Mouse (Mus musculus) heart, embryonic 12.5 days (tissue): ENCODE measurements around the gene Cd248. TPM values are rescaled to one million over a fixed set of nuclear protein-coding genes. Genes with fewer than 3 reads are reported as not detected.
A peak's percentile ranks its signal among the peaks of the same experiment; 100 is the strongest.

Experiments used
- ATAC-seq: fragments of 200-750 bp; cut with Nextera tagmentation; 2 replicates; pipeline ENCODE4 v1.8.0; 2017; ENCODE audit warnings: moderate TSS enrichment, moderate library complexity; ENCODE audit not compliant: insufficient number of reproducible peaks, low FRiP score
- H3K27ac ChIP-seq: fragments of 300-500 bp; sonication (generic); 2 replicates; pipeline ENCODE4 v1.5.1; 2016; ENCODE audit warnings: mild to moderate bottlenecking, moderate library complexity; ENCODE audit not compliant: poor library complexity, severe bottlenecking
- H3K27me3 ChIP-seq: fragments of 300-500 bp; sonication (generic); replicated peaks from 2 replicates; pipeline ENCODE4 v1.6.1; 2016; ENCODE audit warnings: mild to moderate bottlenecking, moderate library complexity
- H3K36me3 ChIP-seq: fragments of 300-500 bp; sonication (generic); 2 replicates; pipeline ENCODE4 v1.6.1; 2016; ENCODE audit warnings: mild to moderate bottlenecking, moderate library complexity
- H3K4me1 ChIP-seq: fragments of 300-500 bp; sonication (generic); replicated peaks from 2 replicates; pipeline ENCODE4 v1.6.1; 2016; ENCODE audit warnings: mild to moderate bottlenecking
- H3K4me2 ChIP-seq: fragments of 300-500 bp; sonication (generic); 2 replicates; pipeline ENCODE4 v1.6.1; 2016; ENCODE audit warnings: mild to moderate bottlenecking, moderate library complexity
- H3K4me3 ChIP-seq: fragments of 300-500 bp; sonication (generic); 2 replicates; pipeline ENCODE4 v1.5.1; 2016; ENCODE audit warnings: mild to moderate bottlenecking
- H3K9ac ChIP-seq: fragments of 300-500 bp; sonication (generic); 2 replicates; pipeline ENCODE4 v1.6.1; 2016; ENCODE audit warnings: mild to moderate bottlenecking, moderate library complexity
- H3K9me3 ChIP-seq: fragments of 300-500 bp; sonication (generic); replicated peaks from 2 replicates; pipeline ENCODE4 v1.6.1; 2016; ENCODE audit warnings: mild to moderate bottlenecking, moderate library complexity
- WGBS: fragments of 180-500 bp; shearing (Covaris S2); methylation state at CpG from one replicate; pipeline ENCODE4 v1.1.7; 2016; 5-methylcytosine and 5-hydroxymethylcytosine counted together
- polyA plus RNA-seq: library from polyadenylated mRNA; unstranded; fragments of >200 nt; fragmentation: Nextera tagmentation; extraction: Ambion mirVana; gene quantifications from 2 replicates; pipeline ENCODE4 v1.2.1, GENCODE M21; 2016

Gene Cd248
- polyA plus RNA-seq, 1 experiment from 2014 or later, result 21.4 TPM

GRCm38 (mm10) chr19:5094243-5094632 is 26.4 kb downstream of the Cd248 start:
- Histone ChIP-seq H3K27me3 (0 out of 2 replicates have a peak, but pooled peaks cover 2% of the 10 kb centered on the region), H3K9ac (no peak overlapping the region), H3K4me2 (peak overlapping the region; percentile 8; the same call in 1 of the 2 replicates), H3K4me3 (no peak overlapping the region), H3K4me1 (peaks cover 56% of the 10 kb centered on the region), H3K36me3 (peaks cover 35% of the 10 kb centered on the region), H3K9me3 (no peaks in the 10 kb centered on the region), H3K27ac (no peak overlapping the region)
- peak; percentile 56 for ATAC-seq
- WGBS, result under 1% methylated on average over 21 of the region's 21 CpGs

- no peak overlapping the region for H3K27ac ChIP-seq
- no peak overlapping the region for H3K9ac ChIP-seq
- ATAC-seq, result no peak
- 49% methylated on average over 11 of the region's 11 CpGs for WGBS
- H3K4me2 ChIP-seq, result 0 out of 2 replicates have a peak overlapping the region, but pooled peaks have one; percentile 0
- peaks cover 37% of the 10 kb centered on the region for H3K36me3 ChIP-seq
- H3K4me1 ChIP-seq, result peaks cover 55% of the 10 kb centered on the region
- H3K27me3 ChIP-seq, result 0 out of 2 replicates have a peak, but pooled peaks cover 2% of the 10 kb centered on the region
- H3K4me3 ChIP-seq, result no peak overlapping the region
- H3K9me3 ChIP-seq, result no peaks in the 10 kb centered on the region
These were observed 27.0 kb downstream of the Cd248 start for GRCm38 (mm10) chr19:5094746-5095417.

GRCm38 (mm10) chr19:5095887-5096474 is 28.1 kb downstream of the Cd248 start:
- Histone ChIP-seq H3K36me3 (peaks cover 39% of the 10 kb centered on the region), H3K4me1 (peaks cover 66% of the 10 kb centered on the region), H3K4me2 (peak overlapping the region; percentile 6; the same call in 1 of the 2 replicates), H3K27me3 (0 out of 2 replicates have a peak, but pooled peaks cover 2% of the 10 kb centered on the region), H3K27ac (no peak overlapping the region), H3K4me3 (no peak overlapping the region), H3K9ac (no peak overlapping the region), H3K9me3 (no peaks in the 10 kb centered on the region)
- ATAC-seq, result no peak
- 4% methylated on average over 9 of the region's 9 CpGs for WGBS

GRCm38 (mm10) chr19:5097521-5098362 is 29.9 kb downstream of the Cd248 start:
- Histone ChIP-seq H3K4me1 (peaks cover 66% of the 10 kb centered on the region), H3K36me3 (peaks cover 41% of the 10 kb centered on the region), H3K4me2 (peak overlapping the region; percentile 90), H3K27me3 (0 out of 2 replicates have a peak, but pooled peaks cover 2% of the 10 kb centered on the region), H3K4me3 (peak overlapping the region; percentile 52), H3K27ac (no peak overlapping the region), H3K9ac (peak overlapping the region; percentile 68), H3K9me3 (no peaks in the 10 kb centered on the region)
- ATAC-seq, result no peak
- 6% methylated on average over 28 of the region's 31 CpGs for WGBS

- 3% methylated on average over 43 of the region's 48 CpGs for WGBS
These were observed 30.7 kb downstream of the Cd248 start, which contains the start of gene Cnih2 for GRCm38 (mm10) chr19:5098363-5099143. Cnih2 (minus strand) TSS chr19:5098521.

GRCm38 (mm10) chr19:5106074-5106473 is 38.2 kb downstream of the Cd248 start:
- peak overlapping the region; percentile 81 for H3K4me2 ChIP-seq
- peaks cover 63% of the 10 kb centered on the region for H3K36me3 ChIP-seq
- WGBS, result 10% methylated on average over 9 of the region's 9 CpGs
- H3K4me1 ChIP-seq, result peaks cover 29% of the 10 kb centered on the region
- H3K27ac ChIP-seq, result peak overlapping the region; percentile 89
- H3K4me3 ChIP-seq, result peak overlapping the region; percentile 78
- peak overlapping the region; percentile 87 for H3K9ac ChIP-seq
- H3K27me3 ChIP-seq, result no peaks in the 10 kb centered on the region
- ATAC-seq, result 0 out of 2 replicates have a peak, but pooled peaks have one; percentile 0
- no peaks in the 10 kb centered on the region for H3K9me3 ChIP-seq

More at GRCm38 (mm10) chr19:5098363-5099143, 30.7 kb downstream of the Cd248 start, which contains the start of gene Cnih2:
- peaks cover 44% of the 10 kb centered on the region for H3K36me3 ChIP-seq
- ATAC-seq, result peak; percentile 58
- peaks cover 66% of the 10 kb centered on the region for H3K4me1 ChIP-seq
- peak within 1 kb of the TSS; percentile 52 for H3K4me3 ChIP-seq
- peak within 1 kb of the TSS; percentile 90 for H3K4me2 ChIP-seq
- 0 out of 2 replicates have a peak, but pooled peaks cover 2% of the 10 kb centered on the region for H3K27me3 ChIP-seq
- H3K9ac ChIP-seq, result peak within 1 kb of the TSS; percentile 68
- 0 out of 2 replicates have a peak within 1 kb of the TSS, but pooled peaks have one; percentile 8 for H3K27ac ChIP-seq
- no peaks in the 10 kb centered on the region for H3K9me3 ChIP-seq

GRCm38 (mm10) chr19:5106731-5107191 is 38.9 kb downstream of the Cd248 start, which contains the start of gene Rab1b:
Rab1b (minus strand) TSS chr19:5107072.
- peaks cover 63% of the 10 kb centered on the region for H3K36me3 ChIP-seq

GRCm38 (mm10) chr19:5107556-5108270 is 39.8 kb downstream of the Cd248 start:
- Histone ChIP-seq H3K36me3 (peaks cover 63% of the 10 kb centered on the region), H3K27ac (peak overlapping the region; percentile 17; the same call in 1 of the 2 replicates), H3K4me3 (no peak overlapping the region), H3K9ac (peak overlapping the region; percentile 8; the same call in 1 of the 2 replicates), H3K27me3 (no peaks in the 10 kb centered on the region), H3K9me3 (no peaks in the 10 kb centered on the region), H3K4me1 (peaks cover 29% of the 10 kb centered on the region), H3K4me2 (peak overlapping the region; percentile 81; the same call in 1 of the 2 replicates)
- 74% methylated on average over 18 of the region's 18 CpGs for WGBS
- ATAC-seq, result 0 out of 2 replicates have a peak, but pooled peaks have one; percentile 1

More at GRCm38 (mm10) chr19:5106731-5107191, 38.9 kb downstream of the Cd248 start, which contains the start of gene Rab1b:
- no peaks in the 10 kb centered on the region for H3K9me3 ChIP-seq
- H3K9ac ChIP-seq, result peak within 1 kb of the TSS; percentile 87
- ATAC-seq, result peak; percentile 94
- peak within 1 kb of the TSS; percentile 89 for H3K27ac ChIP-seq
- peak within 1 kb of the TSS; percentile 78 for H3K4me3 ChIP-seq
- peak within 1 kb of the TSS; percentile 81 for H3K4me2 ChIP-seq
- H3K4me1 ChIP-seq, result peaks cover 29% of the 10 kb centered on the region
- H3K27me3 ChIP-seq, result no peaks in the 10 kb centered on the region
- 0% methylated on average over 44 of the region's 46 CpGs for WGBS

- Histone ChIP-seq H3K4me1 (peaks cover 29% of the 10 kb centered on the region), H3K9ac (no peak overlapping the region), H3K27ac (peak overlapping the region; percentile 17; the same call in 1 of the 2 replicates), H3K4me2 (no peak overlapping the region), H3K36me3 (peaks cover 62% of the 10 kb centered on the region), H3K9me3 (no peaks in the 10 kb centered on the region), H3K27me3 (no peaks in the 10 kb centered on the region), H3K4me3 (no peak overlapping the region)
- WGBS, result 16% methylated on average over 5 of the region's 5 CpGs
- peak; percentile 20; the same call in 1 of the 2 replicates for ATAC-seq
These were observed 40.3 kb downstream of the Cd248 start for GRCm38 (mm10) chr19:5108271-5108575.
